Mouse (Mus musculus) CD4-positive, CD25-positive, alpha-beta regulatory T cell, adult 4 months (primary cell): Measurements from ENCODE around the gene Ctps. TPM values are rescaled to one million over a fixed set of nuclear protein-coding genes. Genes with fewer than 3 reads are reported as not detected.
A peak's percentile ranks its signal among the peaks of the same experiment; 100 is the strongest.
"Not testable (repeated sequence)": the region's sequence is repeated elsewhere in the genome, so short reads cannot be mapped to it uniquely, and the experiment has no call there.

Experiments
- ATAC-seq: one replicate; pipeline ENCODE4 v1.8.0; 2017
- polyA plus RNA-seq, 2 experiments: library from polyadenylated mRNA; unstranded; fragments of 100-300 nt; shearing (Covaris generic); gene quantifications; one replicate each; pipeline ENCODE4 v1.2.1; 2017

Ctps gene
- 10 to 100 TPM; 14.7 to 19.5 TPM for polyA plus RNA-seq

- peak; percentile 91 for ATAC-seq
Observed at GRCm38 (mm10) chr4:120569486-120570437, at the start of gene Ctps. Gene Ctps, minus strand, starts transcription at chr4:120570276.

- no peak for ATAC-seq
Observed at GRCm38 (mm10) chr4:120616199-120617025, 46.3 kb upstream of the Ctps start.

DNA sequence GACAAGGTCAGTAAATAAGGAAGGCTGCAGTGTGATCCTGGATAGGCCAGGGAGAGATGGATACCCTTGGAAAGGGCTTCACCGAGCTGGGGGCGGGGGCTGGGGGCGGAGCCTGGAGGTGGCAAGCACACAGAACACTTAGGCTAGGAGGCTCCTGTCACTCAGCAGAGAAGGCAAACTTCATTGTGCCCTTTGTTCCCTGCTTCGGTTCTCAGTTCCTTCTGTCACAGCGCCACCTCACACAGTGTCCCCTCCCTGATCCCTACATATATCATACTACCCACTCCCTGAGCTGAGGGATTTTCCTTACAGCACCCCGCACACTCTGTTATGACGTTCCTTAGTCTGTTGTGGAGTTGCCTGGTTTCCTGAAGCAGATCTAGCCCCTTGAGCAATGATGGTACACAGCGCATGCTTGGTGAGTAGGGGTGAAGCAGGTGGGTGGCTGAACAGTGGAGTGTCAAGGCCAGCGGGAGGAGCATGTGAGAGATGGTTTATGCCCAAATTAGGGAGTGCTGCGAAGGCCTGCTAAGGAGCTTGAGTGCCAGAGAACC, 45.5 kb upstream of the Ctps start:
- peak; percentile 76 for ATAC-seq

DNA sequence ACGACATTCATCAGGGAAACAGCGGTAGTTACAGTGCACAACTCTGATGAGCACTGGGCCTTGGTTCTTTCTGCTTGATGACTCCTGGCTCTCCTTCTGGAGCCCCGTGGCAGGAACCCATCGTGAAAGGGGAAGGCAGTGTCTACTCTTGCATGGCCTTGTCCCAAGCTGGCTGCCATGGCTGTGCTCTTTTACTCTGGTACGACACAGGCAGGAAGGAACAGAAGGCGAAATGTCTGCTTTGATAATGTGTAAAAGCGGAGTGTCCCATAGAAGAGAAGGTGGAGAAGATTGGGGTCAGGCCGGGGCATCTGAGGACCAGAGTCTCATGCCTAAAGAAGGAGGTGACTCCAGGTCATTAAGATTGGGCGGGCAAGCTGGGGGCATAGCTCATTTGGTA, 44.6 kb upstream of the Ctps start:
- ATAC-seq: no peak

GRCm38 (mm10) chr4:120613691-120614329, 43.7 kb upstream of the Ctps start:
- peak; percentile 37 for ATAC-seq

- peak; percentile 22 for ATAC-seq
Observed at GRCm38 (mm10) chr4:120612304-120613080, 42.4 kb upstream of the Ctps start.

- no peak for ATAC-seq
Observed at GRCm38 (mm10) chr4:120611005-120611404, 40.9 kb upstream of the Ctps start.

GRCm38 (mm10) chr4:120606941-120607340, 36.9 kb upstream of the Ctps start:
- no peak for ATAC-seq

- ATAC-seq: no peak
Observed at GRCm38 (mm10) chr4:120602669-120603068, 32.6 kb upstream of the Ctps start.

DNA sequence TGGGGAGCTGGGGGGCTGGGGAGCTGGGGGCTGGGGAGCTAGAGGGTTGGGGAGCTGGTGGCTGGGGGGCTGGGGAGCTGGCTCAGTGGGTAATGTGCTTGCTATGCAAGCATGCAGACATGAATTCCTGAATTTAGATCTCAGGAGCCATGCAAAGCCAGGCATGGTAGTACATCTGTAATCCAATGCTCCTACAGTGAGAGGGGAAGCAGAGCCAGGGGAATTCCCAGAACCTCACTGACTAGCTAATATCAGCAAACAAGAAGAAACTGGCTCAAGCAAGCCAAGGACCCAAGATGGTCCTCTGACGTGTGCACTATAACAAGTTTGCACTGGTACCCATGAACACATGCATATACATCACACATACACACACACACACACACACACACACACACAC, 31.7 kb upstream of the Ctps start:
- ATAC-seq: no peak

DNA sequence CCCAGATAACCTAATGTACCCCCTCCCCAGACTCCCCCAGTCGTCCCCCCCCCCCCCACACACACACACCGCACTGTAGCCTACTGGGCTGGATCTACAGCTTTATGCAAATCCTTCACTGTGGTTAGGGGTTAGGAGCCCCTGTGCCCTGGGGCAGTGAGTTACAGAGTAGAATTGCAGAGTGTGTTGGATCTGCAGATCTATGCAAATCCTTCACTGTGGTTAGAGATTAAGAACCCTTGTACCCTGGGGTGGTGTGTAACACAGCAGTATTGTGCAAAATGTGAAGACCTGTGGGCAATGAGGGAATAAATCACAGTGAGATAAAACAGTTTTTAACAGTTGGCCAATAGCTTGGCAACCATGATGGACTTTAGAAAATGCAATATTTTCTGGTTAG, 28.8 kb upstream of the Ctps start:
- ATAC-seq: no peak

- not testable (repeated sequence) for ATAC-seq
Observed at GRCm38 (mm10) chr4:120596210-120596609, 26.1 kb upstream of the Ctps start.

DNA sequence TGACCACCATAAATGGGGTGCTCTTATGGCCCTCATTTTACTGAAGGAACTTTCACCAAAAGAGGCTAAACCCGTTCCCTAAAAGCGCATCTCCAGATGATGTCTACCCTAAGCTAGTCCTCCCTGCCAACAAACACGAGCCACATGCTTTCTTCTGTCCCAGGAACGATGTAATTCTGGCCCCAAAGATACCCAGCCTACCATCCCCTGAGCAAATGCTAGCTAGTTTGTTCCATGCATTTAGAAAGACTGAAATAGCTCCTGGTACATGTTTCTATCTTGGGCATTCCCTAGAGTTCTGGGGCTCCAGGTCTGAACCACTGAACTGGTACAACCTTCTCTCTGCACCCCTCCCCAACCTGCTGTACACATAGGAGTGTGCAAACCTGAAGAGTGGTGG, 20.9 kb upstream of the Ctps start:
- ATAC-seq: no peak

DNA sequence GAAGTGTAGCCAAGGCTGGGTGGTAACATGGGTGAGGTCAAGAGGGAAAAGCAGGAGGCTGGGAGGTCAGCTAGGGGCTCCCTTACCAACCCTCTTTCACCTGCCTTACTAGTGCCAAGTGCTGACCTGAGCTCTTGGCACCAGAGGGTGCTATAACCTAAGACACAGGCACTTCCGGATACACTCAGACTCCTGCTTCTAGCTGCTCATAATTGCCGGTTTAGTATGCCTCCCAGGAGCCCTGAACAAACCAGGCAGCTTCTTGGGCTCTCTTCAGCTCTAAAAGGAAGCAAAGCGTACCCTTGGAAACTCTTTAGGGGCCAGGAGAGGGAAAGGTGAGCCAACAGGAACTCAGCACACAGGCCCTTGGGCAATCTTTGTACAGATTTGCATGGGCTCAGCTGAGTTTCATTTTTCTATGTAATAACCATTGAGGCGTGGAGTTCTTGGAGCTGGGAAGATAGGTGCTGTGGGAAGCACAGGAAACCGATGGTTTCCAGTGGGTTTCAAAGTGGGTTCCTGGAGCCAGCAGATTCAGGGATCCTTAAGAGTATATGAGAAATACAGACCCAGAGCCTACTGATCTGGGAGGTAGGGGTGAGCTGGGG, 19.8 kb upstream of the Ctps start:
- ATAC-seq: peak; percentile 98

GRCm38 (mm10) chr4:120589070-120589469, 19.0 kb upstream of the Ctps start:
- no peak for ATAC-seq

GRCm38 (mm10) chr4:120588445-120588844, 18.4 kb upstream of the Ctps start, which contains the start of gene Gm8439:
Gene Gm8439, plus strand, starts transcription at chr4:120588745.
- no peak for ATAC-seq

DNA sequence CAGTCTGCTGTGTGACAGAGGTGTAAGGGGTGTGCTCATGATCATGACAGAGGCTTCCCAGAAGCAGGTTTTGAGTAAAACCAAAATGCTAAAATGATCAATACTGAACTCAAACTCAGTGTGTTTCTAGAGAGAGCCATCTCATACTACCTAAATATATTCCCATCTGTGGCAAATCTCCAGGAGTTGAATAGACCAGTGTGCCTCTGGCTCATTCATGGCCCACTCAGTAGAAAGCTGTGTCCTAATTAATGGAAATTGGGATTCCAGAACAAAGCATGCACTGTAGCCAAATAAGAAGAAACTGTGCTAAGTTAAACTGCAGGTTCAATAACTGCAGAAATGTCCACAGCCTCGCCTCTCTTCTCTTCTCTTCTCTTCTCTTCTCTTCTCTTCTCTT, 16.9 kb upstream of the Ctps start:
- no peak for ATAC-seq

- ATAC-seq: no peak
Observed at GRCm38 (mm10) chr4:120581711-120582110, 11.6 kb upstream of the Ctps start.

- no peak for ATAC-seq
Observed at GRCm38 (mm10) chr4:120580894-120581293, 10.8 kb upstream of the Ctps start.

DNA sequence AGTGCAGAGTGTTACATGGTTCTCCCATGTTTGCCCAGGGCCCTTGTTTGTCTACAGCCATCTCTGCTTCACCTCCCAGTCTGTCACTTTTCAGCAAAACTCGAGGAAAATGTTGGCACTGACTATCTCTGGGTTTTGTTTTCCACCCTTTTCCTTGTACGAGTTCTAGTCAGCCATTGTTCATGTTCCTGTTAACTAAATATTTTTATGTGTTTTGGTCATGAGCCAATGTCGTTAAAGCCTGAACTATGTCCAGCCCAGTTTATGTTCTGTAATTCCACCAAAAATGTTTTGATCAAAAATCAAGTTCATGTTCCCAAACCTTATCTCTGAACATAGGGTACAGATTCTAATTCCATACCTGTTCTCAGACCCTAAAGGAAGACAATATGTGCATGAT, 1.6 kb upstream of the Ctps start:
- ATAC-seq: no peak

DNA sequence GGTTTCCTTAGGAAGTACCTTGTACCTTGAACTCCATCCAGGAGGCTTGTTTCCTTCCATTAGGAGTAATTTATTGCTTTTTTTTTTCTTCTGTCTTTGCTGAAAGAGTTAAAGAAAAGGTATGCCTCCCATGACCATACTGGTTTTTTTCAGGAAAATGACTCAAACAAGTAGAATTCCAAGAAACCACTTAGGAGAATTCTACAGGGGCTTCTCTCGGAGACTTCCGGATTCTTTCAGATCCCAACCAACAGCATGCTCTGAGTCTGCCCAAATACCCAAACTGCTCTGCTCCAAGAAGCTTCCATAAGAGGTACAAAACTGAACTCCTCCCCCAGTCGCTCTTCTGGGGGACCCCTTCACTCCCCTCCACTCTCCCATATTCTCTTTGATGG, 991 bp upstream of the Ctps start:
- no peak for ATAC-seq
